Mouse (Mus musculus) kidney, embryonic 14.5 days (tissue): Measurements from ENCODE around the gene Stard13. TPM values are rescaled to one million over a fixed set of nuclear protein-coding genes. Genes with fewer than 3 reads are reported as not detected.
A peak's percentile ranks its signal among the peaks of the same experiment; 100 is the strongest.

Experiments used
- ATAC-seq: fragments of 200-750 bp; cut with Nextera tagmentation; 2 replicates; pipeline ENCODE4 v1.8.0; 2017; ENCODE audit warnings: moderate number of reproducible peaks, mild to moderate bottlenecking, moderate TSS enrichment, moderate library complexity; ENCODE audit not compliant: low FRiP score, low TSS enrichment
- H3K27ac ChIP-seq: fragments of 300-500 bp; sonication (generic); 2 replicates; pipeline ENCODE4 v1.5.1; 2014; ENCODE audit warnings: low read depth, mild to moderate bottlenecking, low read length, moderate library complexity, mixed read lengths
- H3K27me3 ChIP-seq: fragments of 300-500 bp; sonication (generic); 2 replicates; pipeline ENCODE4 v1.6.1; 2014; ENCODE audit warnings: mild to moderate bottlenecking, low read length; ENCODE audit not compliant: control insufficient read depth, insufficient read depth
- H3K36me3 ChIP-seq: fragments of 300-500 bp; sonication (generic); 2 replicates; pipeline ENCODE4 v1.6.1; 2014; ENCODE audit warnings: low read length, mixed read lengths; ENCODE audit not compliant: control insufficient read depth, insufficient read depth
- H3K4me1 ChIP-seq: fragments of 300-500 bp; sonication (generic); 2 replicates; pipeline ENCODE4 v1.6.1; 2014; ENCODE audit warnings: low read length, mixed read lengths; ENCODE audit not compliant: control insufficient read depth, insufficient read depth
- H3K4me2 ChIP-seq: fragments of 300-500 bp; sonication (generic); replicated peaks from 2 replicates; pipeline ENCODE4 v1.6.1; 2014; ENCODE audit warnings: low read depth, mild to moderate bottlenecking, low read length
- H3K4me3 ChIP-seq: fragments of 300-500 bp; sonication (generic); 2 replicates; pipeline ENCODE4 v1.5.1; 2014; ENCODE audit warnings: mild to moderate bottlenecking, low read length
- H3K9ac ChIP-seq: fragments of 300-500 bp; sonication (generic); 2 replicates; pipeline ENCODE4 v1.6.1; 2014; ENCODE audit warnings: low read depth, mild to moderate bottlenecking, low read length, moderate library complexity
- H3K9me3 ChIP-seq: fragments of 300-500 bp; sonication (generic); 2 replicates; pipeline ENCODE4 v1.6.1; 2016; ENCODE audit warnings: low read length; ENCODE audit not compliant: control insufficient read depth
- WGBS: fragments of 180-500 bp; shearing (Covaris S2); extraction: QIAGEN DNeasy Blood & Tissue Kit; methylation state at CpG from one replicate; pipeline ENCODE4 v1.1.7; 2014; 5-methylcytosine and 5-hydroxymethylcytosine counted together
- polyA plus RNA-seq: library from polyadenylated mRNA; unstranded; fragments of >200 nt; fragmentation: Nextera tagmentation; extraction: Ambion mirVana; gene quantifications from 2 replicates; pipeline ENCODE4 v1.2.1, GENCODE M21; 2014

Gene Stard13
- polyA plus RNA-seq, 1 experiment from 2014 or later: 7.4 TPM

- Histone ChIP-seq H3K4me1 (0 out of 2 replicates have a peak, but pooled peaks cover 8% of the 10 kb centered on the region), H3K27ac (no peak overlapping the region), H3K4me2 (no peak overlapping the region), H3K9ac (no peak overlapping the region), H3K36me3 (no peaks in the 10 kb centered on the region), H3K4me3 (no peak overlapping the region), H3K27me3 (no peaks in the 10 kb centered on the region), H3K9me3 (no peaks in the 10 kb centered on the region)
- no peak for ATAC-seq
- WGBS: 88% methylated on average over 3 of the region's 3 CpGs
These were observed 56.5 kb downstream of the Stard13 start for GRCm38 (mm10) chr5:151177171-151177570.

- WGBS: 64% methylated on average over 4 of the region's 4 CpGs
- H3K4me2 ChIP-seq: no peak overlapping the region
- peak overlapping the region; percentile 30; the same call in 1 of the 2 replicates for H3K27ac ChIP-seq
- no peak overlapping the region for H3K9ac ChIP-seq
- no peak overlapping the region for H3K4me3 ChIP-seq
- H3K4me1 ChIP-seq: 0 out of 2 replicates have a peak, but pooled peaks cover 8% of the 10 kb centered on the region
- no peaks in the 10 kb centered on the region for H3K36me3 ChIP-seq
- no peaks in the 10 kb centered on the region for H3K27me3 ChIP-seq
- ATAC-seq: peak; percentile 69; the same call in 1 of the 2 replicates
- no peaks in the 10 kb centered on the region for H3K9me3 ChIP-seq
These were observed 57.7 kb downstream of the Stard13 start for GRCm38 (mm10) chr5:151175897-151176313.

GRCm38 (mm10) chr5:151174485-151175460 is 58.9 kb downstream of the Stard13 start:
- no peak for ATAC-seq
- no peak overlapping the region for H3K9ac ChIP-seq
- no peaks in the 10 kb centered on the region for H3K9me3 ChIP-seq
- H3K27me3 ChIP-seq: no peaks in the 10 kb centered on the region
- H3K4me2 ChIP-seq: no peak overlapping the region
- H3K4me1 ChIP-seq: 0 out of 2 replicates have a peak, but pooled peaks cover 8% of the 10 kb centered on the region
- H3K4me3 ChIP-seq: no peak overlapping the region
- no peak overlapping the region for H3K27ac ChIP-seq
- WGBS: 75% methylated on average over 7 of the region's 7 CpGs
- H3K36me3 ChIP-seq: no peaks in the 10 kb centered on the region

- H3K4me2 ChIP-seq: no peak overlapping the region
- H3K9me3 ChIP-seq: no peaks in the 10 kb centered on the region
- H3K4me1 ChIP-seq: 0 out of 2 replicates have a peak, but pooled peaks cover 8% of the 10 kb centered on the region
- H3K27ac ChIP-seq: no peak overlapping the region
- no peaks in the 10 kb centered on the region for H3K36me3 ChIP-seq
- ATAC-seq: no peak
- H3K4me3 ChIP-seq: no peak overlapping the region
- 81% methylated on average over 1 of the region's 1 CpGs for WGBS
- no peaks in the 10 kb centered on the region for H3K27me3 ChIP-seq
- H3K9ac ChIP-seq: no peak overlapping the region
These were observed 59.9 kb downstream of the Stard13 start for GRCm38 (mm10) chr5:151173774-151174173.

GRCm38 (mm10) chr5:151170168-151170750 is 63.4 kb downstream of the Stard13 start:
- no peaks in the 10 kb centered on the region for H3K9me3 ChIP-seq
- H3K27me3 ChIP-seq: no peaks in the 10 kb centered on the region
- 82% methylated on average over 3 of the region's 3 CpGs for WGBS
- no peak overlapping the region for H3K9ac ChIP-seq
- H3K27ac ChIP-seq: no peak overlapping the region
- H3K36me3 ChIP-seq: no peaks in the 10 kb centered on the region
- peaks cover 9% of the 10 kb centered on the region; the same call in 1 of the 2 replicates for H3K4me1 ChIP-seq
- H3K4me3 ChIP-seq: no peak overlapping the region
- H3K4me2 ChIP-seq: no peak overlapping the region
- ATAC-seq: no peak

GRCm38 (mm10) chr5:151168191-151168590 is 65.4 kb downstream of the Stard13 start:
- no peaks in the 10 kb centered on the region for H3K9me3 ChIP-seq
- H3K4me2 ChIP-seq: no peak overlapping the region
- 0 out of 2 replicates have a peak overlapping the region, but pooled peaks have one; percentile 24 for H3K27ac ChIP-seq
- 76% methylated on average over 3 of the region's 3 CpGs for WGBS
- H3K36me3 ChIP-seq: no peaks in the 10 kb centered on the region
- no peaks in the 10 kb centered on the region for H3K27me3 ChIP-seq
- H3K4me1 ChIP-seq: peaks cover 3% of the 10 kb centered on the region; the same call in 1 of the 2 replicates
- H3K4me3 ChIP-seq: no peak overlapping the region
- ATAC-seq: peak; percentile 41; the same call in 1 of the 2 replicates
- no peak overlapping the region for H3K9ac ChIP-seq

- Histone ChIP-seq H3K9ac (no peak overlapping the region), H3K4me3 (no peak overlapping the region), H3K27me3 (no peaks in the 10 kb centered on the region), H3K4me2 (no peak overlapping the region), H3K9me3 (no peaks in the 10 kb centered on the region), H3K36me3 (no peaks in the 10 kb centered on the region), H3K4me1 (peaks cover 3% of the 10 kb centered on the region; the same call in 1 of the 2 replicates), H3K27ac (no peak overlapping the region)
- WGBS: 35% methylated on average over 6 of the region's 6 CpGs
- ATAC-seq: peak; percentile 79
These were observed 66.0 kb downstream of the Stard13 start for GRCm38 (mm10) chr5:151167641-151168040.

GRCm38 (mm10) chr5:151166266-151166665 is 67.4 kb downstream of the Stard13 start:
- Histone ChIP-seq H3K9ac (no peak overlapping the region), H3K4me1 (peaks cover 3% of the 10 kb centered on the region; the same call in 1 of the 2 replicates), H3K27me3 (no peaks in the 10 kb centered on the region), H3K27ac (no peak overlapping the region), H3K4me3 (no peak overlapping the region), H3K4me2 (no peak overlapping the region), H3K9me3 (no peaks in the 10 kb centered on the region), H3K36me3 (no peaks in the 10 kb centered on the region)
- WGBS: 83% methylated on average over 5 of the region's 5 CpGs
- ATAC-seq: no peak
